Mouse (Mus musculus) left cerebral cortex, adult 9 months (tissue): ENCODE results near the gene Aebp1.

Source experiments
- DNase-seq, 2 experiments: peaks; one replicate each; pipeline ENCODE4 v3.0.0; 2022; ENCODE audit warnings: low spot score in 2 of 2

Gene Aebp1

GRCm38 (mm10) chr11:5861678-5862393 is at the start of gene Aebp1:
TSS of gene Aebp1 (plus strand) at chr11:5861947.
- DNase-seq = no peak

- no peak for DNase-seq
Measured at GRCm38 (mm10) chr11:5813381-5813780, 48.4 kb upstream of the Aebp1 start.

GRCm38 (mm10) chr11:5819223-5819622 is 42.5 kb upstream of the Aebp1 start:
- no peak for DNase-seq

- DNase-seq = no peak
Measured at GRCm38 (mm10) chr11:5825432-5825831, 36.3 kb upstream of the Aebp1 start.

GRCm38 (mm10) chr11:5827931-5828330 is 33.8 kb upstream of the Aebp1 start:
- DNase-seq = no peak

- no peak for DNase-seq
Measured at GRCm38 (mm10) chr11:5828509-5829191, 33.1 kb upstream of the Aebp1 start.

- DNase-seq = no peak
Measured at GRCm38 (mm10) chr11:5829327-5829726, 32.4 kb upstream of the Aebp1 start.

GRCm38 (mm10) chr11:5834506-5834905 is 27.2 kb upstream of the Aebp1 start:
- no peak for DNase-seq

- no peak for DNase-seq
Measured at GRCm38 (mm10) chr11:5835057-5835456, 26.7 kb upstream of the Aebp1 start.

- no peak for DNase-seq
Measured at GRCm38 (mm10) chr11:5836126-5836525, 25.6 kb upstream of the Aebp1 start.

- DNase-seq = peak; percentile 74 to 90
Measured at GRCm38 (mm10) chr11:5837251-5838246, 24.2 kb upstream of the Aebp1 start, which contains the start of gene Polm. TSS of gene Polm (minus strand) at chr11:5838016.

GRCm38 (mm10) chr11:5840346-5840745 is 21.4 kb upstream of the Aebp1 start:
- no peak for DNase-seq

- DNase-seq = no peak
Measured at GRCm38 (mm10) chr11:5841751-5842150, 20.0 kb upstream of the Aebp1 start.

GRCm38 (mm10) chr11:5843131-5843530 is 18.6 kb upstream of the Aebp1 start:
- DNase-seq = no peak

- DNase-seq = no peak
Measured at GRCm38 (mm10) chr11:5846639-5847345, 15.0 kb upstream of the Aebp1 start.

GRCm38 (mm10) chr11:5848741-5849140 is 13.0 kb upstream of the Aebp1 start:
- DNase-seq = peak in 1 of 2 experiments; percentile 70

- DNase-seq = no peak
Measured at GRCm38 (mm10) chr11:5849316-5849715, 12.4 kb upstream of the Aebp1 start.

GRCm38 (mm10) chr11:5850452-5850851 is 11.3 kb upstream of the Aebp1 start:
- DNase-seq = no peak

GRCm38 (mm10) chr11:5851021-5851736 is 10.6 kb upstream of the Aebp1 start:
- no peak for DNase-seq

- DNase-seq = no peak
Measured at GRCm38 (mm10) chr11:5852314-5852713, 9.4 kb upstream of the Aebp1 start.

- no peak for DNase-seq
Measured at GRCm38 (mm10) chr11:5855481-5855880, 6.3 kb upstream of the Aebp1 start.
